Mouse (Mus musculus): ENCODE data around the gene Atp6v1g2.

Atp6v1g2 gene

DNA sequence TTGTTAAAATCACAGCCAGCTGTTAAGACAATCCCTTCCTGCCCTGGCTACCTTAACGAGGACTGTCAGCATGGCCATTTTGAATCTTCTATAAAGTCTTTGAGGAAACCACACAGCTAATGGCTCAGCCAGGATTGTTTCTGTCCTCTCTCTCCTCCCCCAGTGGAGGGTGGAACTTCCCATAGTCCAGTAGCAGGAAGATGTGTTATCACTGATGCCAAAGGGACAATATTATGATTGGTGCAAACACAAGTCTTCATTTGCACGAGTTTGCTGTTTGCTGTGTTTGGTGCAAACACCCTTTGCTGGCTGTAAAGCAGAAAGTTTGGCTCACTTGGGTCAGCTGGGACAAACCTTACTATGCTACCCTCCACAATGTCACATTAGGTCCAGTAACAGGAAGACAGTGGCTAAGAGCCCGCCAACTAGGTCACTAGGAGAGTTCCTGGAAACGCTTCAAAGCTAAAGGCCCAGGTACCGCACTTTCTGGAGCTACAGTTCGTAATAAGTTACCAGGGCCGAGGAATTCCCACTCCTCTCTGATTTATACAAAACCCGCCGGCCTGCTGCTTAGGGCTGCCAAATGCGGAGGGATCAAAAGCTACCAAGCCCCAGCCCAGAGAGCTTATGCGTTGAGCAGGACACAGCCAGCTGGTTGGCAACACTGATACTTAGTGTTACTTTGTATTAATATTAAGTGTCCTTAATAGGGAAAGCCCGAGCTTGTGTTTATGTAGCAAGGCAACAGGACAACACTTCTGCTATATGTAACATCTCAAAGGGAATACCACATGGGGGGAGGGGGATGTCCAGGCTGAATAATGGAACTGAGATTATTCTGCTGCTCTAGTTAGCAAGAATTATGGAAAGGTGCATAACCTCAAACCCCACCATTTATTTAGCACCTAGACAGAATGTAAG, 7.2 kb downstream of the Atp6v1g2 start:
- no peak for DNase-seq

DNA sequence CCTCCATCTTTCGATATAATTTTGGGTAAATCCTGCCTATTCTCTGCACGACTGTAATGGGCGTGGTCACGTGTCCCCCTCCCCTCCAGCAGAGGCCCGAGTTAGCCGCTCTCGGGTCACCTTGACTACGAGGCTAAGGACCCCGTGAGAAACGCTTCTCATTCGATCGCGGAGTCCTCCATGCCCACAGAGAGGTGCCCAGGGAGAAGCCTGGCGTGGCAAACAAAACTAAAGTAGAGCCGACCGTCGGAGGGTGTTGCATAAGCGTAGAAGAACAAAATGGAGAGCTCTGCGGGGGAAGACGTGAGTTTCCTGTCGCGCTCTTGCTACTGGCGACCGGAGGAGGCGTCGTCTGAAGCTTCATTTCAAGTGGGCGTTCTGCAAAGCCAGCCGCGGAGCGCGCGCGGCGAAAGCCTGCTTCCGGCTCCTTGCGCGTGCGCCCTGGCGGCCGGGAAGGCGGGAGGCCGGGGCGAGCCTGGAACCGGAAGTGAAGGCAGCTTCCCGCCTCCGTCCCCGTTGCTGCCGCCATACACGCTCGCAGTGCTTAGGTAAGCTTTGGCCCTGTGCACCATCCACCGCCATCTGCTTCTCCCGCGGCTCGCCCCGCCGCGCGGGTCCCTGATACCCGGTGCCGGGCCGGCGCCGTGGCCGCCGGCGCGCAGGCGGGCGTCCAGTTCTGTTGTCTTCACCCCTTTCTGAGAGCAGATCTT, 8.0 kb downstream of the Atp6v1g2 start, which contains the start of gene Ddx39b:
TSS of gene Ddx39b (plus strand) at position 442 of the 710 bp plus-strand sequence.
- DNase-seq = peak; percentile 95

DNA sequence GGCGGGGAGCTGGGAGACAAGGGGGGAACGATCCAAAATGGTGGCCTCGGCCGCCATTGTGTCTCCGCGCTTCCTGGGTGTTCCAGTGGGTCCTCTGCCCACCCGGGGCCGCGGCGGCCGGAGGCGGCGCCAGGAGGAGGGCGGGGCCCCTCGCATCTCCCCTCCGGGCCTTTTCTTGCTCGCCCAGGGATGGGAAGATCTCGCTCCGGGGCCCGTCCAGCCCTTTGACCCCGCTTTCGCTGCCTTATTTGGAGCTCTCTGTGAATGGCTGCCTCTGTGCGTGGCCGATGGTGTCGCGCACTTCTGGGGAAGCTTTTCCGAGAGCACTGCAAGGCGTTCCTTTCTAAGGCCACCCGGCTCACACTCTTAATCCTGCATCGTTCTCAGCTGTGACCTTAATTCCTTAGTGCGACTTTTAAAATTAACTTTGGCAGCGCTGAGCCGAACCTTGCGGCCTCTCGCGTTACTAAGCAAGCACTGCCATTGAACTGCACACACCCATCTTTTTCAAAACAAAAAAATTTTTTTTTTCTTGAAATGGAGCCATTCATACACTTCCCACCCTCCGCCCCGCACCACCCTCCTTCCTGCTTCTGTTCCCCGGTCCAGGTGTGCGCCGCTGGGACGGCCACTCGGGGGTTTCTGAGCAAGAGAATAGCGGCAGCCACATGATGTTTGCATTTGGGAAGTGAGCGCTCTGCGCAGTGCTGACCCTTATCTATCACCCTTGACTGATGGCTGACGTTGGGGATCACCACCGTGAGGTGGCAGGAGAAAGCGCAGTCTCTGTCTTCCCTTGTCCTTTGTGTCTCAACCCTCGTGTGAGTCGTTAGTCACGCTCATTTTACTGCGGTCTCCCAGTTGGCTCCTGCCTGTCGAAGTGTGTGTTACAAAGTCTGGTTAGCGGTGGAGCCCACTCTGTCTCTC, 8.8 kb downstream of the Atp6v1g2 start:
- peak; percentile 68 for DNase-seq

DNA sequence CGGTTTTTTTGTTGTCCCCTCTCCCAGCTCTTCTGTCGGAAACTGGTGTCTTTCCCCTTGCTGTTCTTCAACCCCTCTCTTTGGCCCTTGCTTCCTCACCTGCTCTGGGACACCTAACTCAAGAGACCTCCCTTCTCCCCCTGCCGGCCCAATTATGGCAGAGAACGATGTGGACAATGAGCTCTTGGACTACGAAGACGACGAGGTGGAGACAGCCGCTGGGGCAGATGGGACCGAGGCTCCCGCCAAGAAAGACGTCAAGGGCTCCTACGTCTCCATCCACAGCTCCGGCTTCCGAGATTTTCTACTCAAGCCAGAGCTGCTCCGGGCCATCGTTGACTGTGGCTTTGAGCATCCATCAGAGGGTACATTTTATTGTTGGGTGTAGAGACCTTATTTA, 9.6 kb downstream of the Atp6v1g2 start:
- peak; percentile 55 for DNase-seq

DNA sequence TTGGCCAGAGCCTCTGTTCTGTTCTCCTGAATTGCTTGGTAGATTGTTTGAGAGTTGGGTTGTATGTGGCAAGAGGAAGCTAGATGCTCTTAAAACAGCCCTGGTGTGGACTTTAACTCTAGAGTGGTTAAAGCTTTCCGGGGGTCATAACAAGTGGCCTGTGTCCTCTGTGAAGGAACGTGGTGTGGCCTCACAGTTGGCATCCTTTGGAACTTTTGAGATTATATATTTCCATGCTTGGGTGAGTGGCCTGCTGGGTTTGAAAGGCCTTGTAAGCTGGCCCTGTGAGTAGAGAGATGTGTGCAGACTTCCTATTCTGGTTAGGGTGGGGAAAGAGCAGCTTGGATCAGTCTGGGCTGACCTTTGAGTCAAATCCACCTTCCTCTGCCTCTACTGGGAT, 11.5 kb downstream of the Atp6v1g2 start:
- no peak for DNase-seq

DNA sequence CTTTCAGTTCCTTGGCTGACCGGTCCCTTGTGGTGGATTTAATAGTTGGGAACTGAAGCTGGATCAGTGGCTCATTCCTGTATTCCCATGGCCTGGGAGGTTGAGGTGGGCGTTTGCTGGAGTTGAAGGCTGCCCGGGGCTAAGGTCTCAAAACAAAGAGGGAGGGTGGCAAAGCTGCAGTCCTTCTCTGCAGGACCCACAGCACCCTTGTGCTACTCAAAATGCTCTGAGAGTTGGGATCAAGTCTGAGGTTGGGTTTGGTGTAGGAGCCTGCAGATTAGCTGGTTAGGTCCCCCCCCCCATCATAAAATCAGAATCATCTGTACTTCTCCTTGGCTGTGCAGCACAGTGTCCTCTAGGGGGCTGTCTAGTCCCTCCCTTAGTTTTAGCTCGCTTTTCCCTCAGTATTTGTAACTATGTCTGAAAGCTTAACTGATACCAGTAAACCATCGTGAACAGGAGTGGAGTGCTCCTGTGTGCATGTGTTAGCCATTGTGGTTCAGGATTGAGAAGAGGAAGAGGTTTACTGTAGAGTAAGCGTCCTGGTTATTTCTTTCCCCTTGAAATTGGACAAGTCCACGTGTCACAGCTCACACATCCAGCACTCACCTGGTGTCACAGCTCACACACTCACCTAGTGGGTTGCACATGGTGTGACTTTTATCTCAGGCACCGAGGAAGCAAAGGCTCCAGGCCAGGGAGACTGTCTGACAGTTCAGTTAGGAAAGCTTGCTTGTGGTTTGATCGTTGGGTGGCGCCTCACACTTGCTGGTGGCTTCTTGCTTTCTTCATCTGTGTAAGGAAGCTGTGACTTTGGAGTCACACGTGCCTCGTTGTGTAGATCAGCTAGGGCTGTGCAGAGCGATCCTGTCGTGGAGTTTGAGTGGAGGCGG, 12.5 kb downstream of the Atp6v1g2 start:
- DNase-seq = no peak

DNA sequence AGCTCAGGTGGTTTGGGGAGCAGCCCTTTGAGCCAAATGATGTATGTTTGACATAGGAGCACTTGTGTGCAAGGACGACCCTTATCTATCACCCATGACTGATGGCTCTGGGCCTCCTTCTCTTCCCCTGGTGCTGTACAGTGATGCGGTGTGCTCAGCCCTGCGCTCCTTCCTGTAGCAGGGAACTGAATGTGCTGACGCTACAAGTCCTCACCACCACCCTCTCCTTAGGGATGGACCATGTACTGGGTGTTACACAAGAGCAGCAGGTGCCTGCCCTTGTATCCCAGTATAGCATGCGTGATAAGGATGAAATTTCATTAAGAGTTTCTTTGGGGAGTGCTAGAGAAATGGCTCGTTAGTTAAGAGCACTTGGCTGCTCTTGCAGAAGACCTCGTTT, 13.7 kb downstream of the Atp6v1g2 start:
- DNase-seq = no peak

DNA sequence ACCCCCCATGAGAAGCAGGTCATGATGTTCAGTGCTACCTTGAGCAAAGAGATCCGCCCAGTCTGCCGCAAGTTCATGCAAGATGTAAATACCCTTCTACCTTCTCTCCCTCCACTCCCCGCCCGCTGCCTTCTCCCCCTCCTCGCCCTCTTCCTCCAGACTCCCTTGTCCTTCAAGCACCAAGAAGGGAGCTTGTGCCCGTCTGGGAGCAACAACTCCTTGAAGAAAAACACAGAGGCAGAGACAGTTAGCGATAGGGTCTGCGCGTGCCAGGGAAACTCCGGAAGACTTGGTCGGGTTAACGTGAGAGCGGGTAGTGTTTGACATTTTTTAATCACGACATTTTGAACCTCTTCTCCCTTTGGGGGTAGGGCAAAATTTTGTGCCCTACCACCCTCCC, 15.5 kb downstream of the Atp6v1g2 start:
- DNase-seq = no peak

DNA sequence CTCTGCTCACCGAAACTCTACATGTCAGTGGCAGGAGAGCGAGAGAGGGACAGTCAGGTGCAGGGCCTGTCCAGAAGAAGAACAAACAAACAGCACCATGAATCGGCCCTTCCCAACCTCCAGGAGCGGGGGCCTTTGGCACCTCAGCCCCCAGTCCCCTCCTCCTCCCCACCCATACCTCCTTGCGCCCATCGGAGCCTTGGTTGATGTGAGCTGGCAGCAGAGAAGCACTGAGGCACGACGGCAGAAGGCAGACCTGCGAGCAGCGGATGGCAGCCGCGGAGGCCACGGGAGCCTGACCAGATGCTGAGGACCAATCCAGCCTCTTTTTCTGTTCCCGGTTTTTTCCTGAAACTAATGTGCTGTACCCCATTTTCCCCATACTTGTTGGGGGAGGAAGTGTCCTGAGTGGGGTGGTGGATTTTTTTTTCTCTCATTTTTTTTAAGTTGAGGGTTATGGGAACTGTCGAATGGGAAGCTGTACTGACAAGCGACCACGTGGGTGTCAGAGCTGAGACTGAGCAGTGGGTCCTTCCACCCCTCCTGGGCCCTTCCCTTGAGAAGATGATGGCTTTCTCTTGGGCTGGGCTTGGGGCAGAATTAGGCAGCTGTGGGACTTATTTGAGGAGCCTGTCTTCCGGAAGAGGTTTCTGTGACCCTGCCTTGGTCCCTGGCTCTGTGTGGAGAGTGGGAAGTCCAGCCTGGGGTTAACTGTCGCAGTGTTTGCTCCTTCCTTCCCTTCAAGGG, 16.2 kb downstream of the Atp6v1g2 start:
- DNase-seq = no peak

DNA sequence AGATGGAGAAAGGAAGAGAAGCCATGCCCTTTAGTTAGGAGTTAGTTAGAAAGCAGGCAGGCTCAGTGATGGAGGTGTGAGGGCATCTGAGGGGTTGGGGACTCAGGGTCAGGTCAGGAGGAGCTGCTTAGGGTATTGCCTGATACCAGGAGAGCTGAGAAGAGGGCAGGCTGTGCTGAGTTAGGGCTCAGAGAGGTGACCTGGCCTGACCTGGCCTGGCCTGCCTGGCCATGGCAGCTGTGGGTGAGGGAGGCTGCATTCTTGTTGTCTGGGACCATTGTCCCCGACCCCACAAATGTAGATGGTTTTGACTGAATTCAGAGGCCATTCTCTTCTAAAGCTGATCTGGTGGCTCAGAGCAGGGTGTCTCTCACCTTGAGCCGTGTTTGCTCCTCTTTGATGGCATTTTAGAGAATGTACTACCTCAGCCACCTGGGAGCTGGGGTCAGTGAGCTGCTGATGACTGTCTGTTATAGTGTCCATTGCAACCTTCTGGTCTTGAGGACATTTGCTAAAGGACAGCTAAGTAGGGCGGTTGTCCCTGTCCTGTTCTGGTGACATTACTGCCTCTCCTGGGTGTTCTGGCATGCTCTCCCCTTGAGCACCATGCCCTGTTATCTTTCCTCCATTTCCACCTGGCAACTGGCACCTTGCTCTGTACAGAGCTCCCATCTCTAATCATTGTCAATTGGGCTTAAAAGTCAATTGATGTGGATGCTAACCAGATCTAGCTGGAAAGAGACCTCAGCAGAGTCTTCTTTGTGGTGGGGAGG, 17.1 kb downstream of the Atp6v1g2 start:
- DNase-seq = no peak

DNA sequence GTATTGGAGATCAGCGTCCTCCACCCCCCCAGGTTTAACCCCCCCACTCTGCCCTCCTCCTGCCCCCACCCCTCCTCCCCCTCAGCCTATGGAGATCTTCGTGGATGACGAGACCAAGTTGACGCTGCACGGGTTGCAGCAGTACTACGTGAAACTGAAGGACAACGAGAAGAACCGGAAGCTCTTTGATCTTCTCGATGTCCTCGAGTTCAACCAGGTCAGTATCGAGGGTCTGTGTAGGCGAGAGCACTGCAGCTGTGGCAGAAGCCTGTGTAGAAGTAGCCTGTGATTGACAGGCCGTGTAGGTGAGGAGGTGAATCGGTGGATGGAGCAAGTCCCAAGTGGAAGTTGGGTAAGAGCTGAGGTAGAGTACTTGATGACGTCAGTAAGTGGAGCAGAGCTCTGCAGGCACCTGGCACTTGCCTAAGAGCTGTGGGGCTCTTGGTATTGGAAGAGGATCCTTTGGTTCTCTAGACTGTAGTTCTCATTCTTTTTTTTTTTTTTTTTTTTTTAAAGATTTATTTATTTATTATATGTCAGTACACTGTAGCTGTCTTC, 17.8 kb downstream of the Atp6v1g2 start:
- DNase-seq = peak; percentile 56

DNA sequence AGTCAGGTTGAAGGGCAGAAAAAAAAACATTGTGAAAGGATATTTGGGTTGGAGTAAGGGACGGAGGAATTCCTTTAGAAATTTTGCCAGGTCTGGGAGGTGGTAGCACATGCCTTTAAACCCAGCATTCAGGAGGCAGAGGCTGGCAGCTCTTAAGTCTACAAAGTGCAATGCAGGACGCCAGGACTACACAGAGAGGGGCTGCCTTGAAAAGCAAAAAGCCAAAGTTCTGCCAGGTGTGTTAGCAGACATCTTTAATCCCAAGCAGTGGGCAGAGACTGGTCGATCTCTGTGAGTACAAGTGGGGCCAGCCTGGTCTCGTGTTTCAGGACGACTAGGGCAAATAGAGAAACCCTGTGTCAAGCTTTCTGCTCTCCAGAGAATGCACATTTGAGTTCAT, 18.5 kb downstream of the Atp6v1g2 start:
- no peak for DNase-seq

DNA sequence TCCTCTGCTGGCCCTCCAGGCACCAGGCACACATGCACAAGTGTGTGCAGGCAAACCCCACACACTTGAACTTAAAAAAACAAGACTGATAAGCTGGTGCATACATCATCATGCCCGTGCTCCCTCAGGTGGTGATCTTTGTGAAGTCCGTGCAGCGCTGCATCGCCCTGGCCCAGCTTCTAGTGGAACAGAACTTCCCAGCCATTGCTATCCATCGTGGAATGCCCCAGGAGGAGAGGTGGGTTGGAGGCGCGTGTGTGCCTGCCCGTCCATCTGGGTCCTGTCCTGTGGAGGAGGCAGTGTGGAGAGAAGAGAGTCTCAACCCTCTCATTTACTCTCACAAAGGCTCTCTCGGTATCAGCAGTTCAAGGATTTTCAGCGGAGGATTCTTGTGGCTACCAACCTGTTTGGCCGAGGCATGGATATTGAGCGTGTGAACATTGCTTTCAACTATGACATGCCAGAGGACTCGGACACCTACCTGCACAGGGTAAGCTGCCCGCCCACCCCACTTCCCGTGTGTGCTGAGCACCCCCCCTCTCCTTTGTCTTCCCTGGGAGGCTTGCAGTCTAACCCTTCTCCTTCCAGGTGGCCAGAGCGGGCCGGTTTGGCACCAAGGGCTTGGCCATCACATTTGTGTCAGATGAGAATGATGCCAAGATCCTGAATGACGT, 19.3 kb downstream of the Atp6v1g2 start:
- no peak for DNase-seq

DNA sequence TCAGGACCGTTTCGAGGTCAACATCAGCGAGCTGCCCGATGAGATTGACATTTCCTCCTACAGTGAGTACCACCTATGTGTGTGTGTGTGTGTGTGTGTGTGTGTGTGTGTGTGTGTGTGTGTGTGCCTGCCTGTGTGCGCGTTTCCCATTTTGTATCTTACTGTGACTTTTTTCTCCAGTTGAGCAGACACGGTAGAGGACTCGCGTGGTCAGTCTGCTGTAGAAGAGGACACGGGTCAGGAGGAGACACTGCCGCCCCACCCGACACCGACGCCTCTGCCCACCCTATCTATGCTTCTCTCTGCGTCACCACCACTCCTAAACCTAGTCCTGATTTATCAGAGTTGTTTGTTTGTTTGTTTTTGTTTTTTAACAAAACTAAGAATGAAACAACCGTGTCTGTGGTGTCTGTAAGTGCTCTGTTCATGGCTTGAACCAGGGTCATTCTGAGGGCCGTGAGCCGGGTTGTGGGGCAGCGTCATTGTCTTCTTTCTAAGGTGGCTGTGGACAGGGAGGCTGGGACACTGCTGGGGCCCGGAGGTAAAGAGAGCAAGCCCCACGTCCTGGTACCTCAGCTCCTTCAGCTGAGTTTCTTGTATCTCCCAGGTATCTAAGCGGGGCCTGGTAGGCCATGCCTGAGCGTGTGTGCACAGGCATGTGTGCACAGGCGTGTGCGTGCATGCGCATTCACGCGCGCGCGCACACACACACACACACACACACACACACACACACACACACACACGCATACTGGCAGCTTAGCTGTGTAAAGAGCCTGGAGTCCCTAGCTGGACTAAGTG, 20.0 kb downstream of the Atp6v1g2 start:
- no peak for DNase-seq

DNA sequence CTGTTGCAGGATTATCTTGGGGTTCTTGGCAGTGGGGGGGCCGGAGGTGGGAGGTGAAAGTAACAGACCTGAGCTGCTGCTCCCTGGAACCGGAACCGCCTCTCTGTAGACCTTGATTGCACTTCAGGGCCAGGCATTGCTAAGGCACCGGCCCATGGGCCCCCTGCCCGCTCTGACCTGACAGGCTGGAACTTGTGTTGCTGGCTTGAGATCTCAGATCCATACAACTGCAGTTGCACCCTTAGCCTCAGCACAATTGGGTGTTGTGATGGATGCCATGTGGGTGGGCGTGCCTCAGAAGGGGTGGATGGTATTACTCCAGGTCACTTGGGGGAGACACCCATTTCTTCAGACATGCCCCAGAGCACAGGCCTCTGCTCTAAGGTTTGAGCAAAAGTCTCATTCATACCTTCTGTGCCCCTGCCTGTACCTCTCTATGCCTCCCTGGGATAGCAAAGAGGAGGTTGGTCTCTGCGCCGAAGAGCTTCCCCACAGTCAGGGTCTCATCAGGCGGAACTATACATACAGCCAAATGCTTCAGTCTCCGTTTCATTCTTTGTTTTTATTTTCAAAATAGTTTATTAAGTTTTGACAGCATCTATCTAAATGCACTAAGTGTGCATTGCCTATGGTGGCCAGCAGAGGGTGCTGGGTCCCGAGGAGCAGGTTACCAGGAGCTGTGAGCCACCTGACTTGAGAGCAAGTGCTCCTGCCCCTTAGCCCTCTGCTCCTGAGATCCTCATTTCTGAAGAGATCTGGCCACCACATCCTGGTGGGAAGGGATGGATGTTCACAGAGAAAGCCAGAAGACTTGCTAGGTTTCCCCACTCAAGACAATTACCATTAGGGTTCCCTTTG, 21.0 kb downstream of the Atp6v1g2 start:
- peak; percentile 78 for DNase-seq

DNA sequence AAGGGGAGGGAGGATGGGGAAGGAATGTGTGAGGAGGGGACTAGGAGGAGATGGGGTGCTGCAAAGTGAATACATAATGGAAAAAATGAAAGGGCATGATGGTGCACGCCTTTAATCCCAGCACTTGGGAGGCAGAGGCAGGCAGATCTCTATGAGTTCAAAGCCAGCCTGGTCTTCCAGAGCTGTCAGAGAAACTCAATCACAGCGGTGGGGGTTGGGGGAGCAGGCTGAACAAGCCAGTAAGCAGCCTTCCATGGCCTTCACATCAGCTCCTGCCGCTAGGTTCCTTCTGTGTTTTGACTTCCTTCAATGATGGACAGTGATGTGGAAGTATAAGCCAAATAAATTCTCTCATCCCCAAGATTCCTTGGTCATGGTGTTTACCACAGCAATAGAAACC, 21.8 kb downstream of the Atp6v1g2 start:
- no peak for DNase-seq

DNA sequence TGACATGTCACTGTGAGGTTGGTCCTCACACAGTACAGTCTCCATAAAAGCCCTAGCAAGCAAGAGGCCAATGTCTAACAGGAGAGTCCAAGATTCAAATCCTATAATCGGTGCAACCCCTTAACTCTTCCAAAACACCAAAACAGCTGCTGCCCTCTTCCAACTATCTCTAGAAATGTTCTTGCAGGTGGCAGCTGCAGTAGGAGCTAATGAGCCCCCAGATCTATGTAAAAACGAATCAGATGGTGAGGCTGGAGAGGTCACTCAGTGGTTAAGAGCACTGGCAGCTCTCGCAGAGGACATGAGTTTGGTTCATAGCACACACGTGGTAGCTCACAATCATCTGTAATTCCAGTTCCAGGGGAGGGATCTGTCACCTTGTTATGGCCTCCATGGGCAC, 22.2 kb downstream of the Atp6v1g2 start:
- DNase-seq = no peak

DNA sequence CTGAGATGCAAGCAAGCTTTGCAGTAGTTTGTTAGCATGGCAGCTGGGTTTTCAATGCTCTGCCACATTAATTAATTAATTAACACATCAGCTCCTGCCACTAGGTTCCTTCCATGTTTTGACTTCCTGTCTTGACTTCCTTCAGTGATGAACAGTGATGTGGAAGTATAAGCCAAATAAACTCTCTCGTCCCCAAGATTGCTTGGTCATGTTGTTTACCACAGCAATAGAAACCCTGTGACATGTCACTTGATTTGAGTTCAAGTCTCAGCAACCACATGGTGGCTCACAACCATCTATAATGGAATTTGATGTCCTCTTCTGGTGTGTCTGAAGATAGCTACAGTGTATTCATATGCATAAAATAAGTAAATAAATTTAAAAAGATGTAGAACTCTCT, 23.9 kb downstream of the Atp6v1g2 start:
- DNase-seq = no peak

Measured in lung, postnatal 14 days (tissue).